Mouse (Mus musculus) left cerebral cortex, adult 11 months (tissue): ENCODE measurements at regions not wholly inside any gene's neighbourhood (a gene's known extent, or its start where the extent isn't known, plus 50 kb on each side); places are given as distances from the start of the nearest gene placed in this dataset.

Experiments used
- DNase-seq: peaks from one replicate; pipeline ENCODE4 v3.0.0; 2022; ENCODE audit warnings: low spot score

DNA sequence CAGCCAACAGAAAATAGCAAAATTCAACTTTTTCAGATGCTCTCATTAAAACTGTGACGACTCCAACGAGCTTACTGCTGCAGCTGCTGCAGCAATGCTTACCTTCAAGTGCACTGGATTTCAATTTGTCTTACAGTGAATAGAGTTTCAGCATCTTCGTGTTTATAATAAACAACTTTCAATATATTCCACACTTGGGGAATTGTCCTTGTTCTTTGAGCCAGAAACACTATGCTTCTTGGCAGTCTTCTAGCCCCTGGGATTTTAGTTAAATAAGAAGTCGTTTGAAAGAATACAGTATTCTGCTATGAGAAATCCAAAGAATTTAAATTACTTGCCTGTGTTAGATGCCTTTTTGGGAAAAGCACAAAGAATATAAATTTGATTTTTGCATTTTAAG lies 381.9 kb upstream of the Kcnd2 start:
- DNase-seq, result no peak

DNA sequence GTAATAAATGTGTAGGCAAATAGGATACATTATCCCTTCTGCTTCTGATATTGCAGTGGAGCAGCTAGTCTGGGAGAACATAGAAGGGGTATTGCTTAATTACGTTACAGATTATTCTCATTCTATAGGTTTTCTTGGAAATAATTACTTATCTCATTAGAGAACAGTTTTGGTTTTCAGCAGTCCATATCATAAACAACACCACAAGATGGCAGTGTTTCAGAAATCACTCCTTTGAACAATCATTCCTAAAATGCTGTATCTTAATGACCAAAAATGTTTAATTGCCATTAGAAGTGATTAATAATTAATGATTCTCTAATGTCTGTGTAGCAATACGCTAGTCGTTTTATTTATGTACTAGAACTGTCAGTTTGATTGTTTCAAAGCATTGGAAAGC lies 375.2 kb upstream of the Kcnd2 start:
- peak; percentile 2 for DNase-seq
